Mouse (Mus musculus): ENCODE measurements around the gene Arrdc2.

DNA sequence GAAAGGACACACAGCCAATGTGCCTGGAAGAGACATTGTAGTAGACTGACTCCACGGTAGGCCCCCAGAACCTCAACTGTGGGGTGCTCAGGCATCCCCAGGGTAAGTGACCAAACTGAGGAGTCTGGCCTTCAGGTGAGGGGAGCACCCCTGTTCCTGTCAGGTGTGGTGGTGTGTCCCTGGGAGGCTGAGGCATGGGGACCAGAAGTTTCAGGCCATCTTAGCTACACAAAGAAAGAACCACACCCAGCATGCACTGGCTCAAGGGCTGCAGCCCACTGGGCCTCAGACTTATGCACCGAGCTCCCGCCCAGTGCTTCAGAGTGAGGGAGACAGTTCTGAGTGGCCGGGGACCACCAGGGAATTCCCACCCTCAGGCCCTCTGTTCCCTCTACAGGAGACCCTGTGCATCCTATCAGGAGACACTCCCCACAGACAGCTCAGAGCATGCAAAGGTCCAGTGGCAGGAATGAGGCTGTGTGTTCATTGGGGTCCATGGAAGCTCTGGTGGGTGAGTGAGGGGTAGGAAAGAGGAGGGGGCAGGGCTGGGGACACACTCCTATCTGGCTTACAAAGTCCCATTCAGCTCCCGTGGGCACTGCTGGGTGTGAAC lies 31.8 kb upstream of the Arrdc2 start:
- TF ChIP-seq CTCF (IDR thresholded peaks at IDR 0.05; ENCODE audit: low read depth, low read length) (no peak), POLR2A (IDR thresholded peaks at IDR 0.05; ENCODE audit: insufficient read depth, low read length) (no peak)

Data from ES-Bruce4 (cell line).